Mouse (Mus musculus): ENCODE results near the gene Nab2.

DNA sequence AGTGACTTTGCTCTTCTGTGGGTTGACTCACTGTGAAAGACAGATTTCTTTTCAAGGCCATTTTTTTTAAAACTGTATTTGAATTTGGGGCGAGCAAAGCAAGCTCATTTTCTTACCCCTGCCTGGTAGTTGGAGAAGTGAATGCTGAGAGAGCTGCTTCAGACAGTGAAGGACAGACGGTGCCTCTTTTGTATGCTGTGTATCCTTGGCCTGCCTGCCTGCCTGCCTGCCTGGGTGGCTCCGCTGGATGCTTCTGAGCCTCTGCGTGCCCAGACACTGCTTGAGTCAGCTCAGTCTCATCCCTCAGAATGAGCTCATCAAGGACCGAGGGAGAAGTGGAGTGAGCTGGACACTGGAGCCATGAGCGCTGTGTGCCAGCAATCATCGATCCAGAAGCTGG lies 30.6 kb upstream of the Nab2 start:
- no peak for TF ChIP-seq CTCF (IDR thresholded peaks at IDR 0.05; ENCODE audit: insufficient read depth, low read depth, low read length)
- no peak for TF ChIP-seq POLR2A (IDR thresholded peaks at IDR 0.05; ENCODE audit: insufficient read depth, low read depth, low read length)

Measured in olfactory bulb, adult 2 months (tissue).